Mouse (Mus musculus): ENCODE results near the gene Ppil4.

The Ppil4 gene

DNA sequence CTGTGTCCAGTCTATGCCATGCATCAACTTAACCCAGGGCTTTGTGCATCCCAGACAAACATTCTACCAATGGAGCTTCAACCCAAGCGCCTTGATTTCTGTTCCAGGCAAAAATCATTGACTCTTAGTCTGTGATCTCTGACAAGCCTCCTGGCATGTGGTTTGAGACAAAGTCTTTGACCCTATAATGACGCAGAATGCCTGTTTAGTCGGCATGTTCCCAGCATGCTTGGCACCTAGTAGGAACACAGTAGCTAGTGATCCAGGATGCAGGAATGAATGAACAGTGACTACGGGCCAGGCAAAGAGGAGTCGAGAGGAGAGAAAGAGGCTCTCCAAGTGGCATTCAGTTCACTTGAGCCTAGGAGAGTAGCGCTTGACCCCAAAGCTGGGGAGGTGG is 70.7 kb downstream of the Ppil4 start:
- DNase-seq: no peak

- no peak for DNase-seq
Measured at GRCm38 (mm10) chr10:7864184-7864583, 71.5 kb downstream of the Ppil4 start.

GRCm38 (mm10) chr10:7864806-7865205 is 72.1 kb downstream of the Ppil4 start:
- no peak for DNase-seq

- DNase-seq: no peak
Measured at GRCm38 (mm10) chr10:7866762-7867665, 74.3 kb downstream of the Ppil4 start.

DNA sequence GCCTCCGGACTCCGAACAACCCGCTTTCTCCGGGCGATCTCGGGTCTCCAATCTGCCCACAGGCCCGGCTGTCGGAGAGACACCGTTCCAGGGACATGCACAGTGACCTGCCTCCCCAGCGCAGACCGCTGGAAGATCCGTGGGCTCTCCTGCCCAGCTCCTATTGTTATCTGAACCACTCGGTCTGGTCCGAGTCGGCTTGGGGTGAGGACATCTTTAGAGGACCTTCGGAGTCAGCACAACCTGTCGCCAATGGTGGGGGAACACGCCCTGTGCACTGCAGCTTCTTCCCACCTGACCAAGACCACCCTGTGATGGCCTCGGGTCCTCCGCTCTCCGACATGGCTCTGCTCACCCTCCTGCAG is 75.0 kb downstream of the Ppil4 start:
- no peak for DNase-seq

DNA sequence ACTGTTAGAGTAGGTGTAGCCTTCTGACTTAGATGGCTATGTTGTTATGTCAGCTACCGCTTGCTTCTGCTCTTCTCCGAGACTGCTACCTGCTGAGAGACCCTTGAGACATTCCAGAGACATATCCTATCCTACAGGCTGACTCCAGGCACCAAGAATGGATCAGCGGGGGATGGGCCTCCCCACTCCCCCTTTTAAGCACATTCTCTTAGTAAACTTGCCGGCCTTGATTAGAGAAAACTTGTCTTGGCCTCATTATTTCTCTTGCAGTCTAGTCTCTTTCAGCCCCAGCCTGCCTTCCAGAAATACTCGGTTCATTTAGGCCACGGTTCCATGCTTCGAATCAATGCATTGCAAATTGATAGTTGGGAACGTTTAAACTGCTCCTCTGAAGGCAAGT is 77.1 kb downstream of the Ppil4 start:
- no peak for DNase-seq

DNA sequence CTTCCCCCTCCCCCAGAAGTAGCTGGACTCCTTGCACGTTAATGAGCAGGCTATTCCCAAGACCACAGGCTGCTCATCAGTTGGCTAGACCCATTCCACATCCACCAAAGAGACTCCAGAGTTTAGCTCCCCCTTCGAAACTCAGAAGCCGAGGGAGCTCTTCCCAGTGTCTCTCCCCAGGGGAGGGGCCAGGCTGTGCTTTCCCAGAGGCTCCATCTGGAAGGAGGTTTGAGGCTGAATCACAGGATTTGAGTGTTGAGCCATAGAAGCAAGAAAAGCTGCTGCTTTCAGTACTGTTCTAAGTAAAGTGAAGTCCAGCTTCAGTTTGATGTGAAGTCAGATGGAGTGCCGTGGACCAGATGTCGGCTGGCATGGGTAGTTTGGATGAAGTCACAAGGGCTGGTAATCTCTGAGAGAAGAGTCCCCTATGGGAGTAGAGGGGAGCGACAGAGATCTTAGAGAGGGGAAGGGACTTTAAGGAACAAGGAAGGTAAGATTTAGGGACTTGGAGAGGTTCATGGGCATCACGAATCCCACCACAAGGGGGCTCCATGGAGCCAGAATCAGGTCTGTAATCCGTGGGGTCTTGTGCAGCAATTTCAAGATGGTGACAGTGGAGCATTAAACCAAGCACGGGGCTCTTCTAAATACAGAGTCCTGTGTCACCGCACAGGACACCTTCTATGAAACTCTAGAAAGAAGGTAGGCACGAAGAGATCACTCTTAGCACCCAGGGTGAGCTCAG is 78.1 kb downstream of the Ppil4 start:
- DNase-seq: no peak

DNA sequence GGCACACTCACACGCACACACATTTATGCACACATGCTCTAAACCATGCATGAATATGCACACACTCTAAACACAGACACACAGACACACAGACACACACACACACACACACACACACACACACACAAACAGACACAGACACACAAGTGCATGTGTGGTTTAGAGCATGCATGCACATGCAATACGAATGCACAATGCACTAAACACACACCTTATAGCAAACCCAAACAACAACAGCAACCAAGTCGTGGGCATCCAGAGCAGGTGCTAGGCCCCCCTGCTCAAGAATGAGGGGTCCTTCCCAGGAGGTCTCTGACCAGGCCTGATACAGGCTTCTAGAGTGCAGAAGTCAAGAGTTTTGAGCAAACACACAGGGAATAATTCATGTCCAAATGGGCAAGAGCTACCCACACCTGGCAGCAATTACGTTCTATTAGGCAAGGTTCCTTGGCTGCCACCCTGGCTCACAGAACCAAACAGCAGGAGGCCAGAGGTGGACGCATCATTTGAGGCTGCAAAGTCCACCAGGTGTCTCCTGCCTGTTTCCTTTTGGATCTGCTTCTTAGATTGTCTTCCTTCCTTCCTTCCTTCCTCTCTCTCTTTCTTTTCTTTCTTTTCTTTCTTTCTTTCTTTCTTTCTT is 78.8 kb downstream of the Ppil4 start:
- no peak for DNase-seq
